Mouse (Mus musculus): ENCODE measurements around the gene Sipa1l3.

Gene Sipa1l3

DNA sequence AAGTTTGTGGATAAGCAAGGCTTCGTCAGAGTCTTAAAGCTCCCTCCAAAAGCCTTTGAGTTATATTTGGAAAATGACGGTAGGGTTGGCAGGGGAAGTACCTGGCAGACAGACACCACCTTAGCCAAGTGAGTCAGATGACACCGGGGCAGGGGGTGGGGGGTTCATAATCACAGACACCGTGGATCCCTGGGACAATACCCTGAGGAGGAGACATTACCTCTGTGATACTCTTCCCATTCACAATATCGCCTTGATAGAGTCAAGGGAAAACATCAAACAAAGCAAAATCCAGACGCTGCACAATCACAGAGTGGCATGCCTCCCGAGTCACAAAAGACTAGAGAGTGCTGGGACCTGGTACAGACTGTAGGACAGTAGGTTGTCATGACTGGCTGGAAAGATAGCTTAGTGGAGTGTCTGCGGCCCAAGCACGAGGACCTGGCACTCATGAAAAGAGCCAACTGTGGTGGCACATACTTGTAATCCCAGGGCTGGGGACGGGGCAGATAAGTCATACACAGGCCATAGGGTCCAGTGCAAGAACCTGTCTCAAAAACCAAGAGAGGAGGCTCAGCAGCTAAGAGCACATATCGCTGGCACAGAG, 85.4 kb downstream of the Sipa1l3 start:
- in situ Hi-C loops (cut with MboI; ENCODE audit: low pct_unique_long_range_greater_than_20kb in 1 of 2, low sequenced_read_pairs in 2 of 2, unreplicated experiment in 1 of 2), result no loop called here

DNA sequence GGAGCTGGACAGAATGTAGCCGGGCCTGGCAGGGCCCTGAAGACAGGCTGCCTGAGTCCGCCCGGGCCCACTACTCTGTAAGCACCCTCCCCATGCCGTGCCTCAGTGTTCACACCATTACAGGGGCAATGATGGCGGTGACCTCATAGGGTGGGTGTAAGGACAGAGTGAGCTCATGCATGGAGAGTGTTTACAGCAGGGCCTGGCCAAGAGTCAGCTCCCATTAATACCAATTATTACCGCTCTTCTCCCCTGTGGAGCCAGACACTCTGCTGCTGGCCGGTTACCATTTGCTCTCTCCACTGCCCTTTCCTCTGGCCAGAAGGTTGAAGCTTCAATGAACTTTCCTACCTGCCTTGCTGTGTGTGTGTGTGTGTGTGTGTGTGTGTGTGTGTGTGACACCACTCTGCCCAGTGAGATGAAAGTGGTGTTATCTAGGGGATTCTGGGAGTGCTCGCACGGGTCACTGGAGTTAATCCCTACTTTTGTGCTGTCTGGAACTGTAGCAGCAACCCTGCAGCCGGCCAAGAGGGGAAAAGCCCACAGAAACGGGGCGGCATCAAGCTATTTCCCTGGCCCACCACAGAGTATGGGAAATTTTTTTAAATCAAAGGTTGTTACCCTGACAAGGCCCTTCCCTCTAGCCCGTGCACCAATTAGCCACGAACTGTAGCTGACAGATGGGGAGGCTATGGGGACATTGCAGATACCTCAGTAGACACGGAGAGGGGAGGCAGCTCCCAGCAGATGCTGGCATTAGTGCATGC, 86.1 kb downstream of the Sipa1l3 start:
- in situ Hi-C loops (cut with MboI; ENCODE audit: low pct_unique_long_range_greater_than_20kb in 1 of 2, low sequenced_read_pairs in 2 of 2, unreplicated experiment in 1 of 2), result no loop called here

DNA sequence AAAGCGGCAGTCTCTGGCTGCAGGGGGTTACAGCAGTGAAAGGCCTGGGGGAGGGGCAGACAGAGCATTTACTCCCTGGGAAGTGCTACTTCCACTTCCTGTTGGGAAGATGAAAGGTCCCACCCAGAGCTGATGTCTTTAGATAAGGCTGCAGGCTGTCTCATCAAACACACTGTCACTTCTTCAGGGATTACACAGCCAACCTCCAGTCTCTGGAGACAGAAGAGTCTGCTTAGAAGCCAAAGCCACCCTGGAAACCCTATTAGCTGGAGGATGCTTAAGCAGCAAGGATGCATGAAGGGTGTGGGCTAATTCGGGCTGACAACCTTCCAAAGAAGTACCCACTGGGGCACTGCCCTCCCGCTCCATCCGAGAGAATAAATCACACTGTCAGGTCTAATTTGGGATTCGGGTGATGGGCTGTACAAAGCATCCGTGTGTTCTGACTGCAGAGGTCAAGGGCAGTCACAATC, 87.7 kb downstream of the Sipa1l3 start:
- in situ Hi-C loops (cut with MboI; ENCODE audit: low pct_unique_long_range_greater_than_20kb in 1 of 2, low sequenced_read_pairs in 2 of 2, unreplicated experiment in 1 of 2), result no loop called here

DNA sequence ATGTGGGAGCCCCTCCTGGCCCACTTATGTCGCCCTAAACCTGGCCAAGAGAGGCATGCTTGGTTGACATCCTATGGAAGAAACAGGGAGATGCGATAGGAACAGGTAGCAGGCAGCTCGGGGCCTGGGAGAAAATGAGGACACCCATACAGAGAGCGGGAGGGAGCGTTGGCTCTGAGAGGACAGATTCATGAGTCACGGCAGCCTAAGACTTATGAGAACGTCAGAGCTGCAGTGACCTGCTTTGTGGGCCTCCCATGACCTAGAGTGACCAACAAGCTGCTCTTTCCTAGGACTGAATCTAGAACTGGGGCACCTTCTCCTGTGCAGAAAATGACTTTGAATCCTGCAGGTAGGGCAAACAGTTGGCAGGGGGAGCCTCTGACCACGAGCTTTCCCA, 92.4 kb downstream of the Sipa1l3 start:
- in situ Hi-C loops (cut with MboI; ENCODE audit: low pct_unique_long_range_greater_than_20kb in 1 of 2, low sequenced_read_pairs in 2 of 2, unreplicated experiment in 1 of 2), result no loop called here

DNA sequence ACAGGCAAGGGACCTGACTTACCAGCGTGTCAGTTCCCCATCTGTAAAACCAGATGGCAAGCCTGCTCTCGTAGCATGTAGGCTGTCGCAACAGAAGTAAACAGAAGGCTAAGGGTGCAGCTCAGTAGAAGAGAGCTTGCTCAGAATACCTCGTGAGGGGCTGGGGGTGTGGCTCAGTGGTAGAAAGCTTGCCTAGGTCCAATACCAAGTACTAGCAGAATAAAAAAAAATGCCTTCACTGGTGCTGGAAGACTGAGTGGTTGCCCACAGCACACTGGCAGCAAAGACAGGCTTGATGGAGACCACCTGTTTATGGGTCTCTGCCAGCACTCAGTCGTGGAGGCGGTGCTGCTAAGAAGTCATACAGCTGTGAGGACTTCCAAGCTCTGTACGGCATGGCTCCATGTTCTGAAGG, 93.0 kb downstream of the Sipa1l3 start:
- in situ Hi-C loops (cut with MboI; ENCODE audit: low pct_unique_long_range_greater_than_20kb in 1 of 2, low sequenced_read_pairs in 2 of 2, unreplicated experiment in 1 of 2), result no loop called here

DNA sequence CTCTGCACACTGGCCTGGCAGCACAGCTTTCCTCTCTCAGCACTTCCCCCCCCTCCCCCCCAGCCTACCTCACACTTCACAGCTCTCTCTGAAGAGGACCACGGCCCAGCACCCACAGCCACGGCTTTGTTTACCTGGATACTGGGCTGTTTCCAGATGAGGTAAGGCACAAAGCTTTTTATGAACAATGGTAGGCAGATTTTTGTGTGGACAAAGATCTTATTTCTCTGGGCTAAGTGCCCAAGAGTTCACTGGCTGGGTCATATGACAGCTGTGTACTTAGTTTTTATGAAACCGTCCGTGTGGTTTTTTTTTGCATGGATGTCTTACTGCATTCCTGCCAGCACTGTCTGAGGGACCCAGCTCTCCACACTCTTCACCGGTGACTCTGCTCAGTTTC, 93.8 kb downstream of the Sipa1l3 start:
- in situ Hi-C loops (cut with MboI; ENCODE audit: low pct_unique_long_range_greater_than_20kb in 1 of 2, low sequenced_read_pairs in 2 of 2, unreplicated experiment in 1 of 2), result no loop called here

DNA sequence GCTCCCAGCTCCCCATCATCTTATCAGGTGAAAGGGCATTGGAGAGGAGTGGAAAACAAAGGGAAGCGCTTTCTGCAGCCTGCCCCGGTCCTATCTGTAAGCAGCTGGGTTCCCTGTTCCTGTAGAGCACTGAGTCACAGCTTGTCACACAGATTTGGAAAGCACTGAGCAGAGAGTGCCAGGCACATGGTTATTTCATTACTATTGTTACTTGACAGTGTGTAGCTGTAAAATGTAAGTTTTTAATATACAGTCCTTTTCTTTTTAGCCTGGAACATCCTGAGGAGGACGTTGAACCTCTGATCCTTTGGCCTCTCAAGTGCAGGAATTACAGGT, 96.6 kb downstream of the Sipa1l3 start:
- in situ Hi-C loops (cut with MboI; ENCODE audit: low pct_unique_long_range_greater_than_20kb in 1 of 2, low sequenced_read_pairs in 2 of 2, unreplicated experiment in 1 of 2), result no loop called here

DNA sequence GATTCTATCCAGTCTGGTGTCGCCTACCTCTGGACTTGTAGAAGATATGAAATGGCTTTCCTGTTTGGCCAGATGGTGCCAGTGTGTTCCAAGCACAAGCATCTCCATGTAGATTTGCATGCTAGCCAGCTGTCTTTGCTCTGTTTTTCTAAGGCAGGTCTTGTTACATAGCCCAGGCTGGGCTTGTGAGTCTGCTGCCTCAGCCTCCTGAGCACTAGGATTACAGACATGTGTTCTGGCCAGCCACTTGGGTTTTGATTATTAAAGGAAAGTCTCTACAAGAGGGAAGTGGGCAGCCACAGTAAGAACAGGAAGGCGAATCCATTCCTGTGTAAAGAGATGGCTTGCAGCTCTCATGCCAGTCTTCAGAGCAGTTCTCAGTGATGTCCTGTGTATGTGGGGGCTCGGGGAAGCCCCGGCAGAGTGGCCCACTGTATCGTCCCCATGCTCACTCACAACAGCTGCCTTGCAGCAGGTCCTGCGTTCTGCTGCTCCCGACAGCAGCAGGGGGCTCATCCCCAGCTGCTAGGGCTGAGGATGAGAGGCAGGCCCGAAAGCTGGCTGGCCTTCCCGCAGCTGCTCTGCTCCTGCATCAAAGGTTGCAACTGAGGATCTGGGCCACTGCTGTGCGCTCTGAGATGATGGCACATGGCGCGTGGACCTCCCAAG, 97.1 kb downstream of the Sipa1l3 start:
- in situ Hi-C loops (cut with MboI; ENCODE audit: low pct_unique_long_range_greater_than_20kb in 1 of 2, low sequenced_read_pairs in 2 of 2, unreplicated experiment in 1 of 2), result no loop called here

DNA sequence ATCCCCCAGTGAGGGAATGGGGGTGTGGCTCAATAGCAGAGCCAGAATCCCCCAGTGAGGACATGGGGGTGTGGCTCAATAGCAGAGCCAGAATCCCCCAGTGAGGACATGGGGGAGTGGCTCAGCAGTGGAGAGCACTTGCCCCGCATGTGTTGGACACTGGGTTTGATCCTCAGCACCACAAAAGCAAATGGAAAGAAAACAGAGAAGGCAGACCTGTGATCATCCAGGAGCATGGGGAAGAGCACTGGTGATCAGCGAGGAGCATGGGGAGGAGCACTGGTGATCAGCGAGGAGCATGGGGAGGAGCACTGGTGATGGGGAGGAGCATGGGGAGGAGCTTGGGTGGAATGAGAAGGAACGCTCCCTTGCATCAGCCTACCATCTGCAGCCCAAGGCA, 98.6 kb downstream of the Sipa1l3 start:
- in situ Hi-C loops (cut with MboI; ENCODE audit: low pct_unique_long_range_greater_than_20kb in 1 of 2, low sequenced_read_pairs in 2 of 2, unreplicated experiment in 1 of 2), result no loop called here

DNA sequence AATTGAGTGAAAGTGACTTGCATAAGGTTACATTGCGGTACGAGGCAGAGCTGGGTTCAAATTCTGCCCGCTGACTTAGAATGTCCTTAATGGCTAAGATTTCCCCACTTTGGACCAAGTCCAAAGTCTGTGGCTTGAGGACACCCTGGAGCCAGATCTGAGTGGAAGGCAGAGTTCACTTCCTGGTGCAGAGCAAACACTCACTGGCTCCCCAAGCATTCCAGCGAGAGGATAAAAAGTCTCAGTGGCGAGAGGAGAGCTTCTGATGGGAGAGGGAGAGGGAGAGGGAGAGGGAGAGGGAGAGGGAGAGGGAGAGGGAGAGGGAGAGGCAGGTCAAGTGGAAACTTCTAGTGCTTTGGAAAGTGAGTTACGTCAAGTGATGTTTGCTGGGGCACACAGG, 100.2 kb downstream of the Sipa1l3 start:
- in situ Hi-C loops (cut with MboI; ENCODE audit: low pct_unique_long_range_greater_than_20kb in 1 of 2, low sequenced_read_pairs in 2 of 2, unreplicated experiment in 1 of 2), result no loop called here

DNA sequence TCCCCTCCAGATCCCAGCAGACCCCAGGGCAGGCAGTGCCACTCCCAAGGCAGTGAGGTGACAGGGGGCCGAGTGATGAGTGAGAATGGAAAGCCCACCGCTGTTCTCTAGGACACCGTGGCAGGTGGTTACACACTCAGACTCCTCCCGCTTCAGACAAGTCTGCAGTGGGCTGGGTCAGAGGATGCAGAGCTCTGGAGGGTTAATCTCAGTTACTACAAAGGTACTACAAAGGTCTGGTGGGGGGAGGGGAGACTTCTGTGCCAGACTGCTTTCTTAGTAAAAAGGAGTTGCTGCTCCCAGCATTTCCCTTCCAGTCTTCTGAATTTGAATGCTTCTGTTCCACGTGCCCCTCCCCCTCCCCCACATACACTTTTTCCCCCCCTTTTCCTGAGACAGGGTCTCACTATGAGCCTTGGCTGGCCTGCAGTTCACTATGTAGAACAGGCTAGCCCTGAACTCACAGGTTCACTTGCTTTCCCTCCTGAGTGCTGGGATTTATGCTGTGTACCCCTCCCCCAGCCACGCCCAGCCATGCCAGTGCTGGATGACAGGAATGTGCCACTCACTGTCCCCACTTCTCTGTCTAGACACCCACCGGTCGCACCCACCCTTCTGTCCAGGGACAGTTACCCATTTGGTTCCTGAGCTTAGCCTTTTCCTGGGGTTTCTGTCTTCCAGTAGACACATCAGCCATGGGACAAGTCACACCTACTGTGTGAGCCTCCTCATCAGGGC, 100.9 kb downstream of the Sipa1l3 start:
- in situ Hi-C loops (cut with MboI; ENCODE audit: low pct_unique_long_range_greater_than_20kb in 1 of 2, low sequenced_read_pairs in 2 of 2, unreplicated experiment in 1 of 2), result no loop called here

DNA sequence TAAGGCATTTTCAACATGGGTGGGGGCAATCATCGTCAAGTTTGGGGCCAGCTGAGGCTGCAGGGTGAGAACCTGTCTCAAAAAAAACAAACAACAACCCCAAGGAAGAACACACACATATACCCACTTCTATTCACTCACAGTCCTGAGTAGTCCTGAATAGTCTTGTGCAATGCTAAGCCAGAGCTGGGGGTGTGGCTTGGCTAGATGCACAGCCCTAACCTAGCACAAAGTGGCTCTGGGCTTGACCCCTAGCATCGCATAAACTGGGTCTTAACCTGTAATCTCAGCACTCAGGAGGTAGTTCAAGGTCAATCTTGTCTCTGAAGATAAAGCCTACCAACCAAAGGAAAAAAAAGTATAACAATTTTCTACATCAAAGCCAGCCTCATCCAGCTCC, 101.5 kb downstream of the Sipa1l3 start:
- in situ Hi-C loops (cut with MboI; ENCODE audit: low pct_unique_long_range_greater_than_20kb in 1 of 2, low sequenced_read_pairs in 2 of 2, unreplicated experiment in 1 of 2), result no loop called here

DNA sequence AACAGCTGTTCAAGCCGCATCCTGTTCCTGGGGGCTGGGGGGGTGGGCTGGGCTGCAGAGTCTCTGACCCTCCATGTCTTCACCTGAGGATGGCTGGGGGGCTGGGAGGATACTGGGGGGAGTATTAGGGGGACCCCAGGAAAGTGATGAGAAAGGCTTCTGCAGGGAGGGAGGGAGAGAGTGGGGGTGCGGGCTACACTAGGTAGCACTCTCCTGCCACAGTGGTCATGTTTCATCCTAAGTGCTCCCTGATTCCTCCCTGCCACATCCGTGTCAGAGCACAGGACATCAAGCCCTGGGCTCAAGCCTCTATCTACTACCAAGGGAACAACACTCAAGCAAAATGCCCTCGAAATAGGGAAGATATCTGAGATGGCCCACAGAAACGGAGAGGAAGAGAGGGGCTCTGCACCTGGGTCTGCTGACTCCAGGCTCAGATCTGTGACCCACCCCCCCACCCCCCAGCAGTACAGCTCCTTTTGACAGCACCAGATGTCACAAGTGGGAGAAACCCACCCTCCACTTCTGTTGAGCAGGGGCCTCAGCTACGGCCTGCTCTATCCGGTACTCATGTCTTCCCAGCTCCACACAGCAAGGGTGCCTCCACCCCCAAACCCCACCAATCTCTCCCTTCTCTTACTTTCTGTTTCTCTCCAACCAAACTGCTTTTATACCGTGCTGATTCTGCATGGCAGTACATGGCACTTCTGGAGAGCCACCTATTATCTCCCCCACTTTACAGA, 106.4 kb downstream of the Sipa1l3 start:
- in situ Hi-C loops (cut with MboI; ENCODE audit: low pct_unique_long_range_greater_than_20kb in 1 of 2, low sequenced_read_pairs in 2 of 2, unreplicated experiment in 1 of 2), result no loop called here

DNA sequence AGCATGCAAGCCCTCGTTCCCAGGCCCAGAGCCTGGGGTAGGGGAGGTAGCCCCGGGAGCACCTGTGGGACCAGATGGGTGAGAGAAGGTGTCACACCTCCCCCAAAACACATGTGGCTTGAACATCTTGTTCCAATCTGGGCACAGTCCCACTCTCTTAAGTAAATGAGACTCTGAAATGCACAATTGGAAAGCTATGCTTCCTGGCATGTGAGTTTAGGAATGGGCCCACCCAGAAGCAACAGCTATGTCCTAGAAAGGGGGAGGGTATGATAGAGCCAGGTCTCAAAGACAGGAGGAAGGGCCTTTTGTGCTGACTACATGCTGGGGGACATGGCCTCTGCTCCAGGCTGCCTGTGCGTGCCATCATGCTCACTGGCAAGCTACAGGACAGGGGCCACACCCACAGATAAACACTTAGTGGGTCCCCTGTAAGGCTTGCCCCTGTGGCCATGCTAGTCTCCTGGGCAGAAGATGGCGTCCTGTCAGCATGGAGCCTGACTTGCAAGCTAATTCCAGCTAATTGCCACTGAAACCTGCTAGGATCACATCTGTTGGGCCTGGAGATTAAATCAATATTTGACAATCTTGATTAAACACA, 107.1 kb downstream of the Sipa1l3 start:
- in situ Hi-C loops (cut with MboI; ENCODE audit: low pct_unique_long_range_greater_than_20kb in 1 of 2, low sequenced_read_pairs in 2 of 2, unreplicated experiment in 1 of 2), result no loop called here

DNA sequence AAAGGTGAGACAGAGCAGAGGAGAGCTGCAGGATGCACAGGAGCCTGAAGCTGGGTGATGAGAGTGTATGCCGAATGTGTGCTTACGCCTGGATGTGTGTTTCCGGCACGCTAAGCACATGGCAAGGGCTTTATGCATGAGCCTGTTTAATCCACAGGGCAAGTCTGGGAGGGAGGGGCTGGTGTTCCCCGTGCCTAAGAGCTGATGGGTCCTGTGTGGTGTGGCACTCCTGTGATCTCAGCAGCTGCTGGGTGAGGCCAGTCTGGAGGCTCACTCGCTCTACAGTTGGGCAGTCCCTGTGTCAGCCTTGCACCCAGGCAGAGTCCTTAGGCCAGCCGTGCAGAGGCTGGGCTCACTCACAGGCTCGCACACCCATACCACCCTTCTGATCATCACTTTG, 108.0 kb downstream of the Sipa1l3 start:
- in situ Hi-C loops (cut with MboI; ENCODE audit: low pct_unique_long_range_greater_than_20kb in 1 of 2, low sequenced_read_pairs in 2 of 2, unreplicated experiment in 1 of 2), result no loop called here

DNA sequence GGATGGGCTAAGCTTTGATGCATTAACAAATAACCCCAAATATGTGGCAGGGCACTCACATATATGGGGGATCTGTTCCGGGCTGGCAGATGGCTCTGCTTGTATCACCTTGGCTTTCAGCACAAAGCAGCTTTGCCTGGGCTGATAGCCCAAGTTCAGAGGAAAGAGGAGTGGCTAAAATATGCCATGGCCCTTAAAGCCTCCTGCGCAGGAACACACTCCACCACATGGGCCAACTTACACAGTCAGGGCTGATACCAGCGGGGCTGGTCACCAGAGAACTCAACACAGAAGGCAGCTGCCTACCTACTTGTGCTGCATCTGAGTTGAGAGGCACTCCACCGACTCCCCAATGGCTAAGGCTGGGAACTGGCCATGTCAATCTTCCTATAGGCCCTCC, 111.6 kb downstream of the Sipa1l3 start:
- in situ Hi-C loops (cut with MboI; ENCODE audit: low pct_unique_long_range_greater_than_20kb in 1 of 2, low sequenced_read_pairs in 2 of 2, unreplicated experiment in 1 of 2), result no loop called here

DNA sequence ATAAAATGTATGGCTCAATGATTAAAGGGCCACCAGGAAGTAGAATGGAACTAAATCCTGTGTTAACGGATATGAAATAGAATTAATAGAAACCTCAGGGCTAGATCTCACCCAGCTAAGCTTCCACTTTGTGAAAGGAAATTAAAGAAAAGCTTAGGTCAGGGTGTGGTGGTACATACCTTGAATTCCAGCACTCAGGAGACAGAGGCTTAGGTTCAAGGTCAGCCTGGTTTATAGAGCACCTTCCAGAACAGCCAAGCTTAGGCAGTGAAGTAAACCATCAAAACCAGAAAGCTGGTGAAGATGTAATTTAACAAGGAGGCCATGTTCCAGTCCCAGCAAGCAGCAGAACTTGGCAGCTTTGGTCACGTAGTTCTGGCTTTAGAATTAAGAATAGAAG, 114.3 kb downstream of the Sipa1l3 start:
- in situ Hi-C loops (cut with MboI; ENCODE audit: low pct_unique_long_range_greater_than_20kb in 1 of 2, low sequenced_read_pairs in 2 of 2, unreplicated experiment in 1 of 2), result no loop called here

DNA sequence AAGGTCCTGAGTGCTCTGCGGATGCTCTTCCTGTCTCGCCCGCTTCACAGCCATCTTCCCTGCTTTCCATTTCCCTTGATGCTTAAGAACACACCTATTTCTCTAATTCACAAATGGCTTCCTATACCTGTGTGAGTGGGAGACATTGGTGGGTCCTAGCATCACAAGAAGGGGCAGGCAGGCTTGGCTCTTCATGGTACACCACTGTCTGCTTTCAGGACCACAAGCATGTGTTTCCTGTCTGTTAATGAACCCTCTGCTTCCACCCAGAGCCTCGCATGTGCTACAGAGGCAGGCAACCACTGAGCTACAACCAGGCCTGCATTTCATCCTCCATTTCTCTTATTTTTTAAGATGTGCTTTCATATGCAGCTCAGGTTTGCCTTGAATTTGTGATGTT, 116.4 kb downstream of the Sipa1l3 start:
- in situ Hi-C loops (cut with MboI; ENCODE audit: low pct_unique_long_range_greater_than_20kb in 1 of 2, low sequenced_read_pairs in 2 of 2, unreplicated experiment in 1 of 2), result no loop called here

All from mouse embryonic stem cell (cell line).